Mouse (Mus musculus) G1E (cell line): ENCODE measurements around the gene Slc6a4. TPM values are rescaled to one million over a fixed set of nuclear protein-coding genes. Genes with fewer than 3 reads are reported as not detected.

Experiments
- ATAC-seq: 2 replicates; pipeline ENCODE4 v1.8.0; 2016; ENCODE audit warnings: mild to moderate bottlenecking; ENCODE audit not compliant: insufficient number of reproducible peaks, poor library complexity, low FRiP score, severe bottlenecking; ENCODE audit errors: extremely low read depth
- DNase-seq: peaks from one replicate; pipeline ENCODE4 v3.0.0; 2012; ENCODE audit warnings: low spot score
- H3K27me3 ChIP-seq: 2 replicates; pipeline ENCODE4 v1.6.1; 2012; ENCODE audit warnings: mild to moderate bottlenecking, low read length, inconsistent platforms; ENCODE audit not compliant: insufficient read depth
- H3K36me3 ChIP-seq: replicated peaks from 2 replicates; pipeline ENCODE3; 2012; ENCODE audit warnings: mild to moderate bottlenecking, inconsistent platforms
- H3K4me1 ChIP-seq: 2 replicates; pipeline ENCODE4 v1.6.1; 2012; ENCODE audit warnings: low read depth, low read length, inconsistent platforms, mixed read lengths; ENCODE audit not compliant: insufficient read depth
- H3K4me3 ChIP-seq: 2 replicates; pipeline ENCODE4 v1.5.1; 2012; ENCODE audit warnings: low read depth, mild to moderate bottlenecking, inconsistent platforms, low read length, moderate library complexity, mixed read lengths
- H3K9me3 ChIP-seq: replicated peaks from 2 replicates; pipeline ENCODE4 v1.6.1; 2012; ENCODE audit warnings: inconsistent platforms
- CTCF ChIP-seq: IDR thresholded peaks from 2 replicates; pipeline ENCODE4 v1.5.1; 2012; ENCODE audit warnings: low read depth, low read length, inconsistent platforms, mixed read lengths
- GATA1 ChIP-seq: IDR thresholded peaks from 2 replicates; pipeline ENCODE4 v1.6.1; 2012; ENCODE audit warnings: borderline replicate concordance, low read length, inconsistent platforms, mixed read lengths
- GATA2 ChIP-seq: IDR thresholded peaks from 2 replicates; pipeline ENCODE4 v1.6.1; 2012; ENCODE audit warnings: low read depth, low read length, inconsistent platforms, borderline replicate concordance
- POLR2AphosphoS5 ChIP-seq: IDR thresholded peaks from 2 replicates; pipeline ENCODE4 v1.6.1; 2012; ENCODE audit warnings: low read depth, low read length, inconsistent platforms; ENCODE audit not compliant: insufficient replicate concordance
- TAL1 ChIP-seq: conservative IDR thresholded peaks from 2 replicates; pipeline ENCODE4 v1.6.1; 2012; ENCODE audit warnings: low read depth, low read length, inconsistent platforms, mixed read lengths
- polyA plus RNA-seq: library from polyadenylated mRNA; stranded (reverse); fragments of >175 nt; gene quantifications from 2 replicates; pipeline ENCODE4 v1.2.3, GENCODE M21; 2012
- total RNA-seq, 2 experiments: library from RNA; stranded (forward) in 1 of 2; stranded (reverse) in 1 of 2; fragments of 200-1000 nt in 1 of 2; fragments of >200 nt in 1 of 2; fragmentation: Nextera tagmentation in 1 of 2; gene quantifications; 2 replicates each; pipeline ENCODE4 v1.2.3; 2014 to 2017

The Slc6a4 gene
- total and polyA plus RNA-seq, 3 experiments = 0.27 TPM; not detected in 2

DNA sequence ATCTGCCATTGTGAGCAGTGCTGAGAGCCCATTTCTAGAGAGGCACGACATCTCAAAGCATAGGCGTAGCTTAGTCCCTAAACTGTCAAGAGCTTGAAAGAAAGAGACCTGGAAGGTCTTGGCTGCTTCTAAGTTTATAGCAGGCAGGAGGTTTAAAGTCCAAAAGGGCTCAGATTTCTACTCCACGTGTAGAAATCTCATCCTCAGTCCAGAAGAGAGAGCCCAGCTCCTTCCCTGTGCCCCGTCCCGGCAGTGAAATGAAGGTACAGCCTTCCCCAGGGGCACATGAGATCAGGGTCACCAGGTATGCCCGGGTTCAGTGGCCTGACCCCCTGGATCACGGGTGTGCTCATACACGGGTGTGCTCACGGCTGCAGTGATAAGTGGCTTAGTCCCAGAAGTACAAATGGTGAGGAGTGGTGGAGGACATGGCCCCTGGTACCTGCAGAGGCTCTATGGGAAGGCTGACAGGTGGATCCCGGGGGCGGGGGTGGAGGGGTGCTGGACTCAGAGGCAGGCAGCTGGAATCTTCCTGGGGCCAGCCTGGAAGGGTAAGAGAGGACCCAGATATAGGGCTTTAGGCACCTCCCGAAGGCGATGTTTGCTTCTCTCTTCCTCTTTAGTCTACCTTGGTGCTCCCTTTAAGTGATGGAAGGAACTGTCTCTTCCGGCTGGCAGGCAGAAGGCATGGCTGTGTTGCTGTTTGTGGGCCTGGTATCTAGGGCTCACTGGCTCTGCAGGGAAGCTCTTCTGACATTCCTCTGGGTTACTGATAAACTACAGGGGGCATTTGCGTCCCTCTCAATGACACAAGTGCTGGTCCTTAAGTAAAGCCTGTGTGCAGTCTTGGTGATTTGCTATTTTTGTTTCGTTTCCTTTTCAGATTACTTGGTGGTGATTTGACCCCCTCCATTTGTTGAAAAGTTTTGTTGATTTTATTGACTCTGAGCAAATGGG, 10.9 kb downstream of the Slc6a4 start:
- peaks cover 56% of the 10 kb centered on the region for H3K27me3 ChIP-seq
- TF ChIP-seq GATA2 (no peak), POLR2AphosphoS5 (no peak), GATA1 (no peak), CTCF (no peak), TAL1 (no peak)
- DNase-seq (no peak), ATAC-seq (no peak)
- no peak overlapping the region for H3K4me3 ChIP-seq
- no peaks in the 10 kb centered on the region for H3K9me3 ChIP-seq
- no peaks in the 10 kb centered on the region for H3K36me3 ChIP-seq
- H3K4me1 ChIP-seq = no peaks in the 10 kb centered on the region

DNA sequence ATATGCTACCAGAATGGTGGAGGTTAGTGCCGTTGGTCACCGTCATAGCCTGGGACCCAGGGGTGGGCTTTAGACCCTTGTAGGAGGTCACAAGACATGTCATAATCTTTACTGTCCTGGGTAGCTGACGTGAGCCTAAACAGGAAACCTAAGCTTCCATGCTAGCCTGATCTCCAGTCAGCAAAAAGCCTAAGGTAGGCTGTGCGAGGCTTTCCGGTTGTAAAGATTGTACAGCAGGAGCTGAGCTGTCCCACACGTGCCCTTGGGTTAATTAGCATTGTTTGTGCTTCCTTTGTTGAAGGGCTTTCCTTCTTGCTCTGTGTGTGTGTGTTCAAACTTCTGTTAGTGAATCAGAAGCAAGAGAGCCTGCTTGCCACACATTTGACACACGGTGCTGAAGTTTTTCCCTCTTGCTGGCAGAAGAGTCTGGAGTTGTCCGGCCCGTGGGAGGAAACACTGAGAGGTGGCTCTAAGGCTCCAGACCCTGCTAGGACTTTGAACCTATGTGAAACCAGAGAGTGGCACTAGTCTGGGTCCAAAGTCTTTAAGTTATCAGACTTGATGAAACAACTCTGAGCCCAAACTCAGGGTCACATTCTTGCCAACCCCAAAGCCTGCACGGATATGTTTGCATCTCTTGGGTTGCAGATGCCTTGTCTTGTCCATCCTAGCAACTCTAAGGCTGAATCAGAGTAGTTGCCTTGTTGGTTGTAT, 12.5 kb downstream of the Slc6a4 start:
- Histone ChIP-seq H3K4me3 (no peak overlapping the region), H3K36me3 (no peaks in the 10 kb centered on the region), H3K9me3 (no peaks in the 10 kb centered on the region), H3K4me1 (no peaks in the 10 kb centered on the region), H3K27me3 (peaks cover 53% of the 10 kb centered on the region)
- DNase-seq (no peak), ATAC-seq (no peak)
- no peak for TF ChIP-seq GATA1
- no peak for TF ChIP-seq POLR2AphosphoS5
- TF ChIP-seq TAL1 = no peak
- TF ChIP-seq GATA2 = no peak
- TF ChIP-seq CTCF = no peak

- ATAC-seq = no peak
These were observed 19.6 kb downstream of the Slc6a4 start for GRCm38 (mm10) chr11:77018046-77018445.

GRCm38 (mm10) chr11:77019539-77019938, 21.1 kb downstream of the Slc6a4 start:
- DNase-seq (no peak), ATAC-seq (peak; percentile 73)
- H3K36me3 ChIP-seq = no peaks in the 10 kb centered on the region
- H3K4me3 ChIP-seq = no peak overlapping the region
- no peak for TF ChIP-seq GATA1
- peaks cover 65% of the 10 kb centered on the region for H3K27me3 ChIP-seq
- peaks cover 9% of the 10 kb centered on the region for H3K4me1 ChIP-seq
- no peaks in the 10 kb centered on the region for H3K9me3 ChIP-seq

More at GRCm38 (mm10) chr11:77018046-77018445, 19.6 kb downstream of the Slc6a4 start:
- TF ChIP-seq CTCF (no peak), GATA2 (no peak), GATA1 (no peak)
- Histone ChIP-seq H3K36me3 (no peaks in the 10 kb centered on the region), H3K27me3 (peaks cover 64% of the 10 kb centered on the region), H3K4me1 (peaks cover 9% of the 10 kb centered on the region), H3K9me3 (no peaks in the 10 kb centered on the region), H3K4me3 (no peak overlapping the region)
- no peak for DNase-seq

DNA sequence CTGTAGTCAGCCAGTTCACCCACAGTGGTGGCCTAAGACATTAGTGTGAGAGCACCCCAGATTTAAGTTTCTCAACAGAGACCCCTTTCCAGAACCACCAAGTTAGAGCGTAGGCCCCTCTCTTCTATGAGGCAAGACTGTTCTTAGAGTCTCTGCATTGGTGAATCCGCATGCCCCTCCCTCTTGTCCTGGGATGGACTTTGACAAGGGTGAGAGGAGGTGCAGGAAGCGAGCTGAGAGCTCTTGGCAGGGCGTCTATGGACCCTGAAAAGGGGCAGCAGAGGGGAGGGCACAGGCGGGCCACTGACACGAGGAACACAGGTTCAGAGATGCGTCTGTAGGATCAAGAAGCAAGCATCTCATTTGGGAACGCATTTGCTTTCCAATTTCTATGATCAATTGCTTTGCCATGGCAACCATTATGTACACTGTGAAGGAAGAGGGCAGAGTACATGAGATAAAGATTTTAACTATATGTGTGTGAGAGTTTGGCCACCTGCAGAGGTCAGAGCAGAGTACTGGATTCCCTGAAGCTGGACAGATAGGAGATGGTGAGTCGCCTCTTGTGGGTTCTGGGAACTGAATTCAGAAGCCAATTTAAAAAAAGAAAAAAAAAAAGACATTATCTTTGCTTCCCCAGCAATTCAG, 23.5 kb downstream of the Slc6a4 start:
- Histone ChIP-seq H3K4me1 (peaks cover 9% of the 10 kb centered on the region), H3K36me3 (no peaks in the 10 kb centered on the region), H3K4me3 (no peak overlapping the region), H3K9me3 (no peaks in the 10 kb centered on the region), H3K27me3 (peaks cover 56% of the 10 kb centered on the region)
- ATAC-seq (no peak), DNase-seq (no peak)
- TF ChIP-seq CTCF (no peak), TAL1 (no peak), GATA2 (no peak), GATA1 (no peak), POLR2AphosphoS5 (no peak)

DNA sequence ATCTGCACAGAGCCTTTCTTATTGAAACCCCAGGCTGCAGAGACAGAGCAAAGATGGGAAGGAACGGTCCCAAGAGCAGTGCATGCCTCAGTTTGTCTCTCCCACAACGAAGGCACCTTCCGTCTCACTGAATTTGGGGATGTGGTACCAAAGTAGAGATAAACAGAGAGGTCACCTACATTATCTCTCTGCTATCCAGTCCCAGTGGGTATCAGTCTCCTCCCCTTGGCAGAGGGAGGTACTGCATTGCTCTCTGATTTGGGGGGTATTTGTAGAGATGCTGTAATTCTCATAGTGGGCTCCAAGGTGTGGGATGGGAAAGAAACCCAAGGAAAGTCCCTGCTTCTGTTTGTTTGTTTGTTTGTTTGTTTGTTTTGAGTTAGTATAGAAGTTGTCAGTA, 28.2 kb downstream of the Slc6a4 start:
- no peak for ATAC-seq
- TF ChIP-seq TAL1 (no peak), CTCF (no peak), GATA2 (no peak), GATA1 (no peak), POLR2AphosphoS5 (no peak)
- H3K9me3 ChIP-seq = no peaks in the 10 kb centered on the region
- DNase-seq = no peak
- peaks cover 34% of the 10 kb centered on the region for H3K27me3 ChIP-seq
- no peak overlapping the region for H3K4me3 ChIP-seq
- H3K4me1 ChIP-seq = no peaks in the 10 kb centered on the region
- H3K36me3 ChIP-seq = no peaks in the 10 kb centered on the region
